Mouse (Mus musculus) left cerebral cortex, postnatal 25 days (tissue): ENCODE results near the gene Tmem210. TPM values are rescaled to one million over a fixed set of nuclear protein-coding genes. Genes with fewer than 3 reads are reported as not detected.
"Not testable (repeated sequence)": the region's sequence is repeated elsewhere in the genome, so short reads cannot be mapped to it uniquely, and the experiment has no call there.

Experiments
- DNase-seq, 2 experiments: peaks; one replicate each; pipeline ENCODE4 v3.0.0; 2022; ENCODE audit warnings: low spot score in 2 of 2, mixed read lengths in 1 of 2
- intact Hi-C: fragments of 180-260 bp; cut with DNase I; formaldehyde crosslinking; loops from one replicate; pipeline ENCODE4 v1.15.1; 2025
- total RNA-seq, 2 experiments: library from RNA; stranded (reverse); gene quantifications; 2 replicates each; pipeline ENCODE4 v1.2.3; 2021

The Tmem210 gene
- not detected for total RNA-seq

DNA sequence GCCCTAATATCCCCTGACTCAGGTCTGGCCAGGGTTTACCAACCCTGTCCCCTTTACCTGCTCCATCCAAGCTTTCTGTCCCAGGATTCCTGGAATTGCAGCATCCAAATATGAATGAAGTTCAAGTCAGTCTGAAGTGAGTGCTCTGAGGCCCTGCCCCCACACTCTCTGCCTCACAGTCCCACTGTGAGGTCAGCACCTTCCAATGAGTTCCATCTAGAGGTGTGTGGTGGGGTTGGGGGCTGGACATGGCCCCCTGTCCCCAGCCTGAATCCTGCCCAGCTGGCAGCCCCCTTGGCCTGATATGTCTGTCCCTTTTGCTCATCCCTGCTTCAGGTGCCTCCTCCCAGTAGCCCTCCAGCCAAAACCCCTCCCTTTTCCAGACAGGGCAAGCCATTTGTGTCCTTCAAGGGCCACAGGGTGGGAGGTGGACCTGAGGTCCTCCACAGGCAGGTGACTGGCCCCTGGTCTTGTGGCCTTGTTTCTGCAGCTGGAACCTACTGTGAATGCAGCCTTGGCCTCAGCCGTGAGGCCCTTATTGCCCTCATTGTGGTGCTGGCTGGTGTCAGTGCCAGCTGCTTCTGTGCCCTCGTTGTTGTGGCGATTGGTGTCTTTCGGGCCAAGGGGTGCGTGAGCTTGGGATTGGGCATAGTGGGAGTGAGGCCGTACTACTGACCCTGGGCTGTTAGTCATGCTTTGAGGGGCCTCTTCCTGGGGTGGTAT is at the start of gene Tmem210:
Gene Tmem210, plus strand, starts transcription at position 219 of the 723 bp plus-strand sequence.
- intact Hi-C loops = no loop called here
- no peak for DNase-seq

DNA sequence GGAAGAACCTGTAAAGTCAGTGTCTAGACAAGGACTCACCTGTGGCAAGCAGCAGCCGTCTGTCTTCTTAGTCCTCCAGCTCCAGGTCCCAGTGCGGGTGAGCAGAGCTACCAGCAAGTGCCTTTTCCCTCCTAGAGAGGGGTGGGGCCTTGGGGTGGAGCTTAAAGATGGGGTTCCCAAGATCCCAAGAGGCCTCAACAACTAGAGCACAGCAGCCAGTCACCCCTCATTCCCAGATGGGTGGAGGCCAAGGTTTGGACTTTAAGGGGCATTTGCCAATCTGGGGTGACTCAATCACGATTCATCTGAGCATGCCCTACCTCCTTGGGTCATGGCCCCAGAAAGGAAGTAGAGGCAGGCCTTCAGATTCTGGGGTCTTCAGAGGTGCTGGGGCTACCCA is 48.2 kb upstream of the Tmem210 start:
- DNase-seq = no peak
- intact Hi-C loops = no loop called here

DNA sequence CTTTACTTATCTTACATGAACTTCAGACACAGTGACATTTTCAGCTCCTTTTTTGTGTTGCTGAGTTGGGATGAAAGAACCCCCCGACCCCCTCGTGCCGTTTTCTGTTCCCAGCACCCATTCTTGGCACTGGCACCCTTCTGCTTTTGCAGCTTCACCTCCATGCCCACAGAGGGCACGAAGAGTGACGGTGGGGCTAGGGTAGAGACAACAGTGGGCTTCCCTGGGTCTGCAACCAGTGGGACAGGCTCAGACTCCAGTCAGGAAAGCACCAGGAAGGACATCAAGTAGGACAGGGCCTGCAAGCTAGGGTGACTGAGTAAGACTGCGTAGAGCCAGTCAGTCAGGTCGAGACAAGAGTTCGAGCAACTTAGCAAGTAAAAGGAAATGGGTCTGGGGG is 47.6 kb upstream of the Tmem210 start:
- intact Hi-C loops = no loop called here

DNA sequence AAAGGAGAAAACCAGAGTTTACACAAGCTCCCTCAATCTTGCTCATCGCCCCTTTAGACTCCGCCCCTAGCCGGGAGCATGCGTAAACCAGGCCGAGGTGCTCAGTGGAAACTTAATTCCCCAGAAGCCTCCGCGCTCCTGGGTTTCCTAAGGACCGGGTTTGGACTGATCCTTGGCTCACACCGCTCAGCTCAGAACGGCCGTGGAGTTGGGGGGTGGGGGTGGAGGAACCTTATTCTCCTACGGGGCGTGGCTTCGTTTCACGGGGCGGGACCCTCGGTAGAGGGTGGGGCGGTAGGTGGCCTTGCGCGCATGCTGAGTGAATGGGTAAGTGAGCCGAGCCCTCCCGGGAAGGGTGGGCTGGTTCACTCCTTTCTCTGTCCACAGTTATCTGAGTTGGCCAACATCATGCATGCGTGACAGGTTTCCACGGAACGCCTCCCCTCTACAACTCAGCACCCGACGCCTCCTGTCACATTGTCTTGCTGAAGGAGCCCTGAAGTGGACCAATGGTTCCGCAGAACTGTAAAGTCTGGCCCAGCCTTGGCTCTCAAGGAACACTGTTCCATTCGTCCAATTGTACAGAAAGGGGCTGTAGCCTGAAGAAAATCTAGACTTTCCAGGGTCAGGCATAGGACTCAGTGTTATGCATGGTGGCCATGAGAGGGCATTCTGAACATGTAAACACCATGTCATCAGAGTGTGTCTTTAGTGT is 47.1 kb upstream of the Tmem210 start:
- peak; percentile 72 to 85 for DNase-seq
- intact Hi-C loops = no loop called here

More for the DNA sequence above, 47.6 kb upstream of the Tmem210 start:
- no peak for DNase-seq

DNA sequence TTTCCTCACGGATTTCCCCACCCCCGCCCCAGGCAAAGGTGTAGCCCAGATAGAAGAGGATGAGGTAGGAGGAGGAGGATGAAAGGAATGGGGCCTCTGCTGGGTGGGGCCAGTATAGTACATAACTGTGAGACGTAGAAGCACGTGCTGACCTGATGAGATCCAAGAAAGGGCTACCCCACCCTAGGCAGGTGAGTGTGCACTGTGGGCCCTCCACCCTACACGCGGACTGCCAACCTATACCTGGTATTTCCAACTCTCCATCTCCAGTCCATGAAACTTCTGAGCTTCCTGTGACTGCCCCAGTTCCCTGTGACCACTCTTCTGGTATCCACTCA is 46.5 kb upstream of the Tmem210 start:
- no peak for DNase-seq
- intact Hi-C loops = no loop called here

DNA sequence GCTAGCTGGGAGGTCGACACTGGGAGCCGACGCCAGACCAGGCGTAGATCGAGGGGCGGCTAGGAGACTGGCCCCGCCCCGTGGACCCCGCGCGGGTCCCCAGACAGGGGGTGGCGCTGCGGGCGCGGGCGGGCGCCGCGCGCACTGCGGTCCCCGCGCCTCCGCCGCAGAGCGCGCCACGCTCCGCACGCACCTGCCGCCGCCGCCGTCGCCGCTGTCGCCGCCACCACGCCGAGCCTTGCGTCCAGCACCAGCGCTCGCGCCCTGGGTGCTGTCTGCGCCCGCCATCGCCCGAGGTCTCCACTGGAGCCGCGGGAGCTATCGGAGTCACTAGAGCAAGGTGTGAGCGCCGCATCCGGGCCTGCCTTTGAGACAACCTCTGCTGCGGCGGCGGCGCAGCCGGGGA is 45.8 kb upstream of the Tmem210 start, which contains the start of the genes Rnf208 and Cysrt1:
Gene Rnf208, plus strand, starts transcription at position 155 of the 406 bp plus-strand sequence.
Gene Cysrt1, minus strand, starts transcription at position 352 of the 406 bp plus-strand sequence.
- peak; percentile 54 to 55 for DNase-seq
- intact Hi-C loops = no loop called here

DNA sequence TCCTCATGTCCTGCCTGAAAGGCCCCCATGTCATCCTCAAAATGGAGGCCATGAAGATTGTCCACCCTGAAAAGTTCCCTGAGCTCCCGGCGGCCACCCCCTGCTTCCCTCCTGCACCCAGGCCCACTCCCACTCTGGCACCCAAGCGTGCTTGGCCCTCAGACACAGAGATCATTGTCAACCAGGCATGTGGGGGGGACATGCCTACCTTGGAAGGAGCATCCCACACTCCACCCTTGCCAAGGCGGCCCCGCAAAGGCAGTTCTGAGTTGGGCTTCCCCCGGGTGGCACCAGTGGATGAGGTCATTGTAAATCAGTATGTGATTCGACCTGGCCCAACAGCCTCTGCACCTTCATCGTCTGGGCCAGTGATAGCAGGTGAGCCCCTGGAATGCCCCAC is 44.6 kb upstream of the Tmem210 start:
- intact Hi-C loops = no loop called here
- no peak for DNase-seq

DNA sequence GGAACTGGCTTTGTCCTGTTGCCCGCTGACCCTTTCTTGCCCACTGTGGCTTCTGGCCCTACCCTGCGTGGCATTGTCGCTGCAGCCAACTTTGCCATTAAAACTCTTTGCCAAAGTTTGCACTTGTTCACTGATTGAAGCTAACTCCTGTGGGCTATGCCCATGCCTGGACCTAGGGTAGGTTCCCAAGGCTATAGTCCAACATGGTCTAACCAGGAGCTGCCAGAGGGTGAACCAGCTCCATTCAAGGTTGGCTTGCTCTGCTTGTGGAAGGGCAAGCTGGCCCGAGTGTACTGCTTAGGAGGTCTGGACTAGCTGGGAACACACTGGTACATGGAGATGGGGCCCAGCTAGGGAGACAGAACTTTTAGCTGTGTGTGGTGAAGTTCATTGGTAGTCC is 43.8 kb upstream of the Tmem210 start:
- intact Hi-C loops = no loop called here
- no peak for DNase-seq

DNA sequence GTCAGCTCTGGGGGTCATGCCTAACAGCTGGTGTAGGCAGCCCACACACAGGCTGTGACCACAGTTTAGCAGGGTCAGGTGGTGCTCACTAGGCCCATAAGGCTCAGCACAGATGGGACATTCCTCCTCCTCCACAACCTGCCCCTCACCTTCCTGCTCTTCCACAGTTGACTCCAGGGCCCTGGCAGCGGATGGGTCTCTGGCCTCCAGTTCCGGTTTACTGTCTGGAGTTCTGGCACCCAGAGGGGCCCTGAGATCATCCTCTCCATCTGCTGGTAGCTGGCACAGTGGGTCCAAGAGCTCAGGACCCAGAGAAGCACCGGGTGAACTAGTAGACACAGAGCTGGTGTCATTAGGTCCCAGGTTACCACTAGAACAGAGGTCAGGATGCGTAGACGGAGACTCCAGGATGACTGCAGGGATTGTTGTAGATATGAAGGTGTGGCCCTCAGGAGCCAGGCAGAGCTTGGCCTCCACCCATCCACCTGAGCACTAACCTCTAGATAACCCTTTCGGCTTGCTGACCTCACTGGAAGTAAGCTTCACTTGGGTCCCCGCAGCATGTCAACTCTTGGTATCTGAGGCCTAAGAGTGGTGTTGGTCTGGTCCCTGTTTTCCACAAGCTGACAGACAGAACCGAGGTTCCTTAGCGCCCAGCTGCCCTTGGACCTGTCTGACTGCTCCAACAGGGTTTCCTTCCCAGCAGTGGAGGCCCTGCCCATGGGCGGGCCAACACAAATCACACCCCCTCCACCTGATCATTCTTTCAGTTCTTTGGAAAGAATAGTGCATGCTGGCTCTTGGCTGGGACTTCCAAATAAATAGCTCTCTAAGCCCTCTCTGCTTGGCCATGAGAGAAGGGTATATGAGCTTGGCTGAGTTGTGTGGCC is 41.5 kb upstream of the Tmem210 start, which contains the start of gene AL732309.1:
Gene AL732309.1, minus strand, starts transcription at position 681 of the 890 bp plus-strand sequence.
- no peak for DNase-seq
- intact Hi-C loops = no loop called here

DNA sequence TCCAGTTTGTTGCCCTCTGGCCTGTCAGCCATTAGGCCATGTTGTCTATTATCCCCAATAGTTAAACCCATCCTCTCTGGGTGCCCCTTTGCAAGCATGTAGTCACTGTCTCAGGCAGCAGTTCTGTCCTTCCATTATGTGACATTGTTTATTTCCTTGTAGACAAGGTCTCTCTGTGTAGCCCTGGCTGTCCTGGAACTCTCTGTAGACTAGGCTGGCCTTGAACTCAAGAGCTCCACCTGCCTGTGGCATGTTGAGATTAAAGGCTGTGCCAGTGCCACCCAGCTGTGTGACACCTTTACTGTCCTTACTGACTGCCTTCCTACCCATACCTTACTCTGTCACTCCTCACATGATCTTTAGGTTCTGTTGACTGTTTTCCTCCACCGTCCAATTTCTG is 35.6 kb upstream of the Tmem210 start:
- DNase-seq = no peak
- intact Hi-C loops = no loop called here

DNA sequence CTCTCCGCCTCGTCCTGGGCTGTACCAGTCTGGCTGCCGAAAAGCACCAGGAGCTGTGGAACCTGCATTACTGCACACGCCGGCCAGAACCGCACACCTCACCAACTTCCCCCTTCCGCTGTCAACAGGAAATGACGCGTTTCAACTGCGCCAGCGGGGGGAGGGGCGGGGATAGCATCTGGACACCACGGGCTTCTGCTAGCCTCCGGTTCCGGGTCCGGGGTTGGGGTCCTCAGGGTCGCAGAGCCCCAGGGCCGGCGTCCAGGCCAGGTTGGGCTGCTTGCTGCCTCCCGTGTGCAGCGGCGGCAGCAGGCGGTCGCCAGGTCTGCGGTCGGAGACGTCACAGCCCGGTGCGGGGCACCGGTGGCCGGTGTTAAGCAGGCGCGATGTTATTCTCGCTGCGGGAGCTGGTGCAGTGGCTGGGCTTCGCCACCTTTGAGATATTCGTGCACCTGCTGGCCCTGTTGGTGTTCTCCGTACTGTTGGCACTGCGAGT is 32.6 kb upstream of the Tmem210 start, which contains the start of gene Tmem203:
Gene Tmem203, plus strand, starts transcription at position 156 of the 496 bp plus-strand sequence.
- intact Hi-C loops = loop anchor here (2.0 to 5.0 kb wide), 2 partner anchors 31 to 63 kb away; partner anchors contain the start of gene Tubb4b
- DNase-seq = peak; percentile 83 to 90

DNA sequence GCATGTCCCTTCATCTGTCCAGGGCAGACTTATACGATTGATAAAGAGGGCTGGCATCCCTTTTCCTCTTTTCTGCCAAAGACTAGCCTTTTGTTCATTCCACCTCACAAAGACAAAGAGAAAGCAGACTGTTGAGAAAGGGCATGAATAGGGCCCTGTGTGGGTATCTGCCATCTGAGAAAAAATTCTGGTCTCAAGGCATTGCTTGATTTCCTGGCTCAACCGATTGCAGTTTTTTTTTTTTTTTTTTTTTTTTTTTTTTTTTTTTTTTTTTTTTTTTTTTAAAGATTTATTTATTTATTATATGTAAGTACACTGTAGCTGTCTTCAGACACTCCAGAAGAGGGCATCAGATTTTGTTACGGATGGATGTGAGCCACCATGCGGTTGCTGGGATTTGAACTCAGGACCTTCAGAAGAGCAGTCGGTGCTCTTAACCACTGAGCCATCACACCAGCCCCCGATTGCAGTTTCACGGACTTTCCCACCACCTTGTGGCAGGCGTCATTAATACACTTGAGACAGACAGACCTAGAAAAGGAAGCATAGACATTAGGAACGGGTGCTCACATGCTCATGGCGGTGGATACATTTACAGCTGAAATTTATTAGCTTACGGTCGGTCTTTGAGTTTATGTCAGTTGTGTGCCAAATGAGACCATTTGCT is 31.4 kb upstream of the Tmem210 start:
- not testable (repeated sequence) for DNase-seq
- intact Hi-C loops = loop anchor here (5.0 kb wide), 1 partner anchor 64 kb away; no protein-coding TSS in a partner anchor

DNA sequence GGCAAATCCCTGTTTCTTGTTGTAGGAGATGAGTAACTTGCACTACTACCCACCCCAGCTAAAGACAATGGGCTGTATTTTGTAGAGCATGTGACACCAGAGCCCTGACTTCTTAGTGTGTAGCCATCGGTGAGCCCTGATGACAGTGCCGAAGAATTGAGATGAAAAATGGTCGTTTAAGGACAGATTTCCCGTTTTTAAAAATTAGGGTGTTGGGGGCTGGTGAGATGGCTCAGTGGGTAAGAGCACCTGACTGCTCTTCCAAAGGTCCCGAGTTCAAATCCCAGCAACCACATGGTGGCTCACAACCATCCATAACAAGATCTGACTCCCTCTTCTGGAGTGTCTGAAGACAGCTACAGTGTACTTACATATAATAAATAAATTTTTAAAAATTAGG is 30.7 kb upstream of the Tmem210 start:
- intact Hi-C loops = loop anchor here (5.0 kb wide), 1 partner anchor 65 kb away; no protein-coding TSS in a partner anchor
- not testable (repeated sequence) for DNase-seq

DNA sequence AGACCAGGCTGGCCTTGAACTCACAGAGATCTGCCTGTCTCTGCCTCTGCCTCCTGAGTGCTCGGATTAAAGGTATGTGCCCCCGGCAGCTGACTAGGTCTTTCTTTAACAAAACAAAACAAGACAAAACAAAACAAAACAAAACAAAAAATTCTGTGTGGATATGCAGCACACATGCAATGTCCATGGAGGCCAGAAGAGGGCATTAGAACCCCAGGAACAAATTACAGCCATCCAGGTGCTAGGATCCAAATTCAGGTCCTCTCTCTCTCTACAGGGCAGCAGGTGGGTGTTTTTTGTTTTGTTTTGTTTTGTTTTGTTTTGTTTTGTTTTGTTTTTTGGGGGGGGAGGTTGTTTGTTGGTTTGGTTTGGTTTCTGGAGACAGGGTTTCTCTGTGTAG is 29.1 kb upstream of the Tmem210 start:
- DNase-seq = no peak
- intact Hi-C loops = loop anchor here (5.0 kb wide), 1 partner anchor 67 kb away; no protein-coding TSS in a partner anchor

DNA sequence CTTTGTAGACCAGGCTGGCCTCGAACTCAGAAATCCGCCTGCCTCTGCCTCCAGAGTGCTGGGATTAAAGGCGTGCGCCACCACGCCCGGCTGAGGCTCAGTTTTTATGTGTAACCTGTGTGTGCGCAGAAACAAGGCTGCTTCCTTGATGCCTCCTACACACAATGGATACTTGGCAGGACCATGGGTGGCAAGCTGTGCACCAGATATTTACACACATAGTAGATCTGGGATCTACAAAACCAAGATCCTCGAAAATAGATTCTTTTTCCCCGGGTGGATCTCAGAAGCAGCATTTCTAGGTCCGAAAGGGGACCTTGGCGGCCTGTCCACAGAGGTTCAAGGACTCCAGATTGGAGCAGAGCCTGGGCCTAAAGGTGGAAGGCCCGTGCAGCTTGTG is 26.1 kb upstream of the Tmem210 start:
- intact Hi-C loops = no loop called here
- DNase-seq = peak; percentile 30 to 61

DNA sequence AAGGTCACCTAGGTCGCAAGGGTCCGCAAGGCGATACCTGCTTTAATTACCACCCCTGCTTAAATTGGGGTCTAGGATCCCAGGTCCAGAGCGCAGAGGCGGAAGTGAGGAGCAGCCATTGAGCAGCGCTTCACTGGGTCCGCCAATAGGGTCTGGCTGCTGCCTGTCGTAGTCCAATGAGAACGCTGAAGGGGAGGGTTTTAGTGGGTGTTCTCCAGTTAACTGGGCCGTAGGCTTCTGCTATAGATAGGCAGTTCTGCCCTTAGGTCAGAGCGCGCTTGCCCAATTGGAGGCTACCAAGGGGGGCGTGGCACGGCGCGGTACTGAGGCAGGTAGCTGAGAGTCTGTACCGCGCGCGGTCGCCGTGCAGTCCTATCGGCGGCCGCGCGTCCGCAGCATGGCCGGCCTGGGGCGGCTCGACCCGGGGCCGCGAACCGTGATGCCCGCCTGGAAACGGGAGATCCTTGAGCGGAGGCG is 25.6 kb upstream of the Tmem210 start, which contains the start of gene Tprn:
Gene Tprn, plus strand, starts transcription at position 328 of the 477 bp plus-strand sequence.
- DNase-seq = peak; percentile 93 to 99
- intact Hi-C loops = no loop called here

DNA sequence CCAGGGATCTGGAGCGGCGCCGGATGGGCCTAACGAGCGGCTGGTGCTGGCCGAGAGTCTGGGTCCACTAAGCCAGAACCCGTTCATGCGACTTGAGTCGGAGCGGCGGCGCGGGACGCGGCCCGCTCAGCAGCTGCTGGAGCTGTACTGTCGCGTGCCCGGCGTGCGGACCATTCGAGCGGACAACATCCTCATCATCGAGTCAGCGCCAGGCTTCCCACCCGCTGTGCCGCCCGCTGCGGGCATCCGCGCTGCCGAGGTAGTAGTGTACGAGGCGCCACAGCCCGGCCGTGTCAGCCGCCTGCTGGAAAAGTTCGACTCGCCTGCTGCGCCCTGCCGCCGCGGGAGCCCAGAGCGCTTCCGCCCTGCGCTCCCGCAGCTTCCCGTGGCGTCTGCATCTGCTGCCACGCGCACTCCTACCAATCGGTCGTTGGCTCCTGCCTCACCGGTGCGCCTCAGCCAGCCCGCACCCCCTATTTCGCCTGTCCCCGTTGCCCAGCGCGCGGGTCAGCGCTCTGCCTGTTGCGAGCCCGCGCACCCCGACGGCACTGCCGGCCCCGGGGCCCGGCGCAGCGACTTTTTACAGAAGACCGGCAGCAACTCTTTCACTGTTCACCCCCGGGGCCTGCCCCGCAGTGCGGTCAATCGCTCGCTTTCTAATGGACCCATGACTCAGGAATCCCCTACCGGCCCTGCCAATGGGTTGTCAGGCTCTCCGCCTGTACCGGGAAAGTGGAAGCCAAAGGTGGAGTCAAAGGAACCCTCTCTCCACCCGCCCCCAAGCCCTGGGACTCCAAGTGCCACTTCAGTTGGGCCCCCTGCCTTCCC is 24.9 kb upstream of the Tmem210 start:
- no peak for DNase-seq

More for the DNA sequence above, 24.9 kb upstream of the Tmem210 start:
- intact Hi-C loops = loop anchor here (1.0 kb wide), 1 partner anchor 8 kb away; no protein-coding TSS in a partner anchor
